Mouse (Mus musculus): ENCODE measurements at regions not wholly inside any gene's neighbourhood (a gene's known extent, or its start where the extent isn't known, plus 50 kb on each side); places are given as distances from the start of the nearest gene placed in this dataset.
A peak's percentile ranks its signal among the peaks of the same experiment; 100 is the strongest.

DNA sequence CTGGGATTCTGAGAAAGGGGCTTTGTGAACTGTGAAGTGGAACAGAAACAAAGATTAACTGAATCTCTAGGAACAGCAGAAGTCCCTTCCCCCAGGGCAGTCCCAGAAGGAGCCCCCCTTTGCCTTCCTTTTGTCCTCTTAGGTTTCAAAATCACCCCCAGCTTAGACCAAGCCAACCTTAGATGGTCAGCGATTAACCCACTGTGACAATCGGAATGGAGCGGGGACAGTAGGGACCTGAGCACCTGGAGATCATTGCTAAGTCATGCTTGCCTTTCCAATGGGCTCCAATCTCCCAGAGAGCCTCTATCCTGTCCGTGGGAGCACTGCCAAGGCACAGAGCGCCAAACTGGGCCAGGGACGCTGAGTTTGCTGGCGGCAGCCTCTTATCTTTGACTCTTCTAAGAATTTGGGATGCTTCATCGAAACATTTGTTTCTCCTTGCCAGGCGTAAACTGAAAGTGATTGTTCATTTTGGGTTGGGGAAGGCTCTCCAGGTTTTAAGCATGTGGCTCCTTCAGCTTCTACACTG, 165.3 kb upstream of the Ankrd55 start:
- no peak for DNase-seq (ENCODE audit: low read depth)

DNA sequence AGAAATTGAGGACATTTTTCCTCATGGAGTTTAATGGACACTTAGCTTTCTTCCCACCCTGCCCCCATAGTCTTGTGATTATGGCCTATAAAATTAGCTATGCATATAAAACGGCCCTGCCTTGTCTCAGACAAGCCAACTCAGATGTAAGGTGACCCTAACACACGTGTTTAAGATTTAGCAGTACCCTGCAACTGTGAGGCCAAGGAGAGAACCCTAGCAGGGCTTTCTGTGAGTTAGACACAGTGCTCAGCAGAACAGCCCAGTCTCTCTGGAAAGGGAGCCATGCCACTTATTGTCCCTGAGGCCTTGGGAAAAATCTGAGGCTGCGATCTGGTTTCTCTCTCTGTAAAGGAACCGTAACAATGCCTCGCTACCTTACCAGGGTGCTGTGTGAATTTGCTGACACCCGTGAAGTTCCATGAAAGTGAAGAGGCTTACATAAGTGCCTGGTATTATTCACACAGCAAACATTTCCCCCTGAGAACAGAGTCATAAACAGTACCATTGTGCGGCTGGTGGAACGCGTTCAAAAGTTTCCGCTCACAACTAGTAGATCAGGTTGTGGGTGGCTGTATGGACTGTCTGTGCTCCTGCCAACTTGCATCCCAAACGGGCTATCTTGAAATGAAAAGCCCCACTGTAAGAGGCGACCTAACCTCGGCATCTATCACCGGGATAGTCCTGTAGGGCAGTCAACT, 162.3 kb upstream of the Ankrd55 start:
- no peak for DNase-seq (ENCODE audit: low read depth)

DNA sequence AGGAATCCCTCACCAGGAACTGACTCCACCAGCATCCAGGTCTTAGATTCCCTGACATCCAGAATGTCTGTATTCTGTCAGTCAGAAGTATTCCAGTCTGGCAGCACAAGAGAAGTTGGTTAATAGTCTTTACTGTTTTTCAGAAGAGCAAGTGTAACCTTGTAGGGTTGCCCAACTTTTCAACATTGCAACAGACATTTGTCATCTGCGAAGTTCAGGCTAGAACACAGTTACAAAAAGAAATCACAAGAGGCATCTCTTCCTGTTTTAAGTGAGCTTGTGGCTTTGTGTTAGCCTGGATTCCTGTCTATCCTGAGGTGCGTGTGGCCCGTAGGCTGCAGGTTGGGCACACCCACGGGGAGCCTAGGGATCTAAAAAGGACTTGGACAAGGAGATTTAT, 158.0 kb upstream of the Ankrd55 start:
- no peak for DNase-seq (ENCODE audit: low read depth)

DNA sequence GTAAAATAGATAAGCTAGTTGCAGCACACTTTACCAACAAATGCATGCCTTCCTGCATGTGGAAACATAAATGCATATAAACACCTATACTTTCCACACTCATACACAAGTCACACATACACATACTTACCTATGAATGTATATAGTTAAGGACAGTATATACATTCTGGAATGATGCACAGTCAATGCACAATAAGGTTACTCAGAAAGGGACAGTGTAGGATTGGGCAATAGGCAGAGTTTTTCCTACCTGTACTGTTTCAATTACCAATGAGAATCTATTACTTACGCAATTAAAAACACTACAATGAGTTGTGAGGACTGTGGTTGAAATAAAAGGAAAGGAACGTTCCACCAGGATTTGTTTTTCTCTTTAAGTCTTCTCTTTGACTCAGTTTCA, 157.5 kb upstream of the Ankrd55 start:
- DNase-seq (ENCODE audit: low read depth), result no peak

DNA sequence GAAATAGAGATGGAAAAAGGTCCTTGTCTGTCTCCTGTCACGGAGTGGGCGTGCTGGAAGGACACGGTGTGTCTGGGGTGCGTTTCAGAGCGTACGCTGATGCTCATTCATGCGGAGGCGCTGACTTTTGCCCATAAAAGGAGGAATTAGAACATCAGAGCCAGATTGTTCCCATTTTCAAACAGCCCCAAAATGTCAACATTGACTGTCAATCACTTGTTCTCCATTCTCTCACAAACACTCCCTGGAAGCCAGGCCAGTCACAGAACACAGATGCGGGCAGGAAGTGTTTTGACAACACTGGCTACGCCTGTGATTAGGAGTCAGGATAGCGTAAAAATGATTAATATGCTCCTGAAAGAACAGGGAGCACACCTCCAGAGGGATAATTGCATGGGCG, 157.1 kb upstream of the Ankrd55 start:
- DNase-seq (ENCODE audit: low read depth), result no peak

DNA sequence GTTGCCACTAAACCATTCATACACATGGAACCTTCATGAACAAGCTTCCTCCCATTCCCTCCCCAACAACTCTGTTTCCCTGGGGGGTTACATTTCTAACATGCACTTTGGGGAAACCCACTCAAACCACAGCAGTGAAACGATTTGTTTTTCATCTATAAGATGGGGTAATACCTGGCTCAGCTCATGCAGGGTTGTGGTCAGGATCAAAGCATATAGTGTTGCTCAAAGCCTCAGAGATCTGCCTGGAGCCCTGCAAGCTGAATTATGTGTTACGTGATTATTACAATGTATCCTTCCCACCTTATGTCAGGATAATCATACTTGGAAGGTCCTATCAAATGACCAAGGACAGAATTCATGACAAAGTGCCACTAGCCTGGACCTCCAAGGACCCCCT, 154.5 kb upstream of the Ankrd55 start:
- peak; percentile 29 for DNase-seq (ENCODE audit: low read depth)

DNA sequence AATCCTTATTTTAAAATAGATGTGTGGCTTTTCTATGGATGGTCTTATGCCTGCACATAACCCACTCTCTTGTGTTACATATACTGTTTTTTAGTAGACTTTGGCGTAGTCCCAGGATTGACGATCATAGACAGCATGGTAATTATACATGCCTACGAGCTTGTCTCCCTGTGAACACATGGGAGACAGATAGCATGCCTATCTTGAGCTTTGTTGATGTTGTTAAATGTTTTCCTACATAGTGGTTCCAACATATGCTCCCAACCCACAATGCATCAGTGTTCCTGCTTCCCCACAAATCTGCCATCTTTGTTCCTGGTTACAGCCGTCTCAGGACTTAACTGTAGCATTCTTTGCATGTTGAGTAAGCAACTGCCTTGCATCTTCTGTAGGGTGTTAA, 153.6 kb upstream of the Ankrd55 start:
- DNase-seq (ENCODE audit: low read depth), result no peak

DNA sequence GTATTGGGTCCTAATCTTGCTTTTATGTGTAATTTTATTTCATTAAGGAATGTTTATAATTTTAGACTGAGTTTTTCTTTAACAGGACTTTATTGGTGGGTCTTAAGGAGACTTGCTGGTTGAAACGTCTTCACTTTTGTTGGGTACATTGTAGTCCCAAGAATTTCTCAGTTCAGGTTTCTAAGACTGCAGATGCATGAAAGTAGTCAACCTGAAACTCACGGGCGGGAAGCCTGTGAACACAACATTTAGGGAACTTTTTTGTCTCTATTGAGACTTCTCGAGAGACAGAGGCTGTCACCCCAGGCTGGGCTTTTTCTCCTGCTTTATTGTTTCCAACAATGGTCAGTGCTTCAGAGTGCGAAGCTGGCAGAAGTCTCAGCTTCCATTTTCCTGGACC, 152.5 kb upstream of the Ankrd55 start:
- DNase-seq (ENCODE audit: low read depth), result no peak

DNA sequence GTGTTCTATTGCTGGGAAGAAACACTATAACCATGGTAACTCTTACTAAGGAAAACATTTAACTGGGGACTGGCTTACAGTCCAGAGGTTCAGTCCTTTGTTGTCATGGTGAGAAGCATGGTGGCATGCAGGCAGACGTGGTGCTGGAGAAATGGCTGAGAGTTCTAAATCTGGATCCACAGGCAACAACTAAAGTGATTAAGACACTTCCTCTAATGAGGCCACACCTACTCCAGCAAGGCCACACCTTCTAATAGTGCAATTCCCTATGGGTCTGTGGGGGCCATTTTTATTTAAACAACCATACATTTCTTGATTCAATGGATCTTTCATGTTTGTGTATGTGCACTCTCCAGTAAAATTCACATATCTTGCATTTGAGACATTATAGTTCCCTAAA, 151.4 kb upstream of the Ankrd55 start:
- DNase-seq (ENCODE audit: low read depth), result no peak

DNA sequence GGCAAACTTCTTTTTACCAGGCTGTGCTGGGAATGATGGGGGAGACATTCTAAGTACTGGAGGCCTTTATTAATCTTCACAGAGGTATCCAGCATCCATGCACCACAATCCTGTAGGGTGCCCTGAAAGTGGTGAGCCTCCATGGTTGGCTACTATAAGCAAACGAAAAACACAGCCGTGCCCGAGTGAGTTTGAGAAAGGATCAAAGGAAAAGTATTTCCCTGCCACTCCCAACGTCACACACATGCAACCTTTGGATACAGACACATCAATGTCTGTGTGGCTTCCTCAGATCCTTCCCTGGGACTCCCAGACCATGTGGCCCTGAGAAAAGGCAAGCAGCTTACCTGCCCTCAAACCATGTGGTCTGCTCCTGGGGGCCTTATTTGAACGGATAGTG, 147.4 kb upstream of the Ankrd55 start:
- no peak for DNase-seq (ENCODE audit: low read depth)

DNA sequence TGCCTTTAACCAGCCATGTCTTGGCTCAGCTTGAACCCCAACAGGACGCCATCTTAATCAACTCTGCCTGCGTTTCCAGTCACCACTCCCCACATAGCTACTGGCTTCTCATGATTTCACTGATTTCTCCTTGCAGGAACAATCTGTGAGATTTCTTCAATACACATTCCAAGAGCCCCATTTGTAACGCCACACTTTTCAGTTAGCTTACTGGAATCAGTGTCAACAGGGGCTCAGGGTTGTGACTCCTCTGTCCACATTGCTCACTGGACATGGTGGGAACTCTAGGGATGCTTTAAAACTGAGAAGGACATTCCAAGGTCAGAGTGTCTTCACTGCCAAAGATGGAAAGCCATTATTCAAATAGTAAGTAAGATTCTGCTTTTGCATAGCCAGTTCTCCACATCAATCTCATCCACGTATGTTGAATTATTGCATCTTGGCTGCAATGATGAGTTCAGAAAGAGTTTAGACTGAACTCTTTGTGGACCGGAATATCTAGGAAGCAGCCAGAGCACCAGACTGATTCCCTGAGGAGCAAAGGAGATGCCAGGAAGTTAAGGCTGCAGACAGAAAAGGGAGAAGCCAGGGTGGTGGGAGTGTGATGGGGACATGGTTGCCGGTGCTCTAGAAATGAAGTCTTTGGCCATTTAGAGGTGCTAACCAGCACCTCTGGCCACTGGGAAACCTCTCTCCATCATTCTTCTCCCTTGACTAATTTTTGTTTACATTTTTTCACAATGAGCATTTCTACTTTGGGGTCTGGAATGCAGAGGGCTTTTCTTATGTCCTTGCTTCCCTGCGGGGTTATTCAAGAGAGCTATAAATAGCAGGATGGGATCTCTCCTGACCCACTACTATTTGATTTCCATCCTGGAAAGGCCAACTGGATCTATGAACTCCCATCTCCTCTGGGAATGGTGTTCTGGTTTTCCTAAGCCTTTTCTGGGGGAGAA, 143.6 kb upstream of the Ankrd55 start:
- no peak for DNase-seq (ENCODE audit: low read depth)

DNA sequence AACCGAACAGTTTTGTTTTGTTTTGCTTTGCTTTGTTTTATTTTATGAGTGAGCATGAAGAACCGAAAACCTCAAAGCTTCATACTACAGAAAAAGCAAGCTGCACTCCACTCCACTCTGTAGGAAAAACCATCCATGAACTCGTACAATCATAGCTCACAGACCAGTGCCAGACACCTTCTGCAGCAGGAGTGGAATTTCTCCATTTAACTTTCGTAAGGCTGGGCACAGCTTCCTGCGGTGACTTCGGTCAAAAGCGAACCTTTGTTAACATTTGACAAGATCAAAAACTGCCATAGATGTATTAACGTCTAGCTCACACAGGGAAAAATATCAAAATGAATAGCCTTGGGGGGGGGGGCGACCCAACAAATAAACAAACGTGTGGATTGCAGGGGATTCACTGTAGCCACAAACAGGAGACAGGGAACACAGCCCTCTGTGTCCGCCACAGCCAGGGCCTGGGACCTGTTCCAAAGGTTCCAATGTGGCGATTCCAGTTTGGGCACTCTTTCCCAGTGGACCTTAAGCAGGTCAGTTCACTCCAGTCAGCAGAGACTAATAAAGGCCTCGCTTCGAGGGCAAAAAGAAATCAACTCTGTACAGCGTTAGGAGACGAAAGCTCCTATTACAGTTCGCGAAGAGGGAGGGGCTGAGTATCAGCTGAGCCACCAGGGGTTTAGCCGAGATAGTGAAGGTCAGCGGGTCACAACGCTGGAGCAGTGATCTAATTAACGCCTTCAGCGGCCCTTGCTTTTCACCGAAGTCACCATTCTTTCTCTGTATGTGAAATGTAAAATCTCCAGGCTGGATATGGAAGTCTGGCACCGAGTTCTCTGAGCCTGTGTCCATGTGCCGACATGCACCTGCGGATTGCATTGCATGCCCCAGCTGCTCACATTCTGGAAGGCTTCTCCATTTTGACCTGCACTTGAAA, 135.4 kb upstream of the Ankrd55 start:
- no peak for DNase-seq (ENCODE audit: low read depth)

DNA sequence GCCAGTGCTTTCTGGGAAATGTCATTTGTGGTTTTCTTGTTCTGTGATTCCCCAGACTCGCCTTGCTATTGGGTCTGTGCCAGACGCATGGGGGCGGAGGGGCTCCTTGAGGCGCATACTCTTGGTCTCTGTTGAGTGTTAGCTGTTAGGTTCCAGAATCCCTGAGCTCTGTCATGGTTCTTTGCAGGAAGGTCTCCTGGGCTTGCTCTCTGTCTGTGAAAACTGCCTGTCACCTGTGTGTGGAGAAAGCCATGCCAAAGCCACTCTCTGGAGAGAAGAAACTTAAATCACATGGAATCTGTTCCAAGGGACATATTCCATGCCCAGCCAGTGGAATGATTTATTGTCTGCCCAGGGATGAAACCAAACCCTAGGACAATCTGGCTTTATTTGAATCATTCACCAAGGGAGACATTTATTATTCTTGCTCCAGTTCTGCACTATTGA, 134.5 kb upstream of the Ankrd55 start:
- DNase-seq (ENCODE audit: low read depth), result no peak

DNA sequence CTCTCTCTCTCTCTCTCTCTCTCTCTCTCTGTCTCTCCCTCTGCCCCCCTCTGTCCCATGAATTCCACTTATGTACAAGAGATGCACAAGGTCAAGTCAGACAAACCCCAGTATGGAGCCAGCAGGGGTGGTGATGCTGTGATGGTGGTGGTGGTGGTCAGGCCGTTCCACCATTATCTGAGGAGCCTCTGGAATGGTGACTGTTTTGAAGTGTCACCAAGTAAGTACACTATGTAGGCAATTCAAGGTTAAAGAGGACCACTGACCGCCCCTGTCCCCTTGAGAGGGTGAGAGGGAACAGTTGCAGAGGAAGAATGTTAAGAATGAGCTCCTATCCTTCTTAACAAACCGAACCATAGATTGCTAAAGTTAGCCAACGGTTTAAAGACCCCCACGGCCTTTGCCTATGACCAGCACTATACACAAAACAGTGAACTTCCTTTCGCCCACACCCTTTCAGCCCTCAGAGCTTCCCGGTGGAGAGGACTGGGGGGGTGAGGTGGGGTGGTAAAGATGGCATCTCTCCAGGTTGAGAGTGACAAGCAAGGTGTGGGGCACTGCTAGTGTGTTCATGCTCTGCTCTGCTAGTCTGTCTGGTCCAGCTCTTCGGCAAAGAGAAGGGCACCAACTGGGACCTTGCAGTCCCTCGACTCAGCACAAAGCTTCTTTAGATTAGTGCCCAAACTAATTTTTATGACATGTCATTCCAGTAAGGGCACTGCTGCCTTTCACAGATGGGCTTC, 128.7 kb upstream of the Ankrd55 start:
- no peak for DNase-seq (ENCODE audit: low read depth)

DNA sequence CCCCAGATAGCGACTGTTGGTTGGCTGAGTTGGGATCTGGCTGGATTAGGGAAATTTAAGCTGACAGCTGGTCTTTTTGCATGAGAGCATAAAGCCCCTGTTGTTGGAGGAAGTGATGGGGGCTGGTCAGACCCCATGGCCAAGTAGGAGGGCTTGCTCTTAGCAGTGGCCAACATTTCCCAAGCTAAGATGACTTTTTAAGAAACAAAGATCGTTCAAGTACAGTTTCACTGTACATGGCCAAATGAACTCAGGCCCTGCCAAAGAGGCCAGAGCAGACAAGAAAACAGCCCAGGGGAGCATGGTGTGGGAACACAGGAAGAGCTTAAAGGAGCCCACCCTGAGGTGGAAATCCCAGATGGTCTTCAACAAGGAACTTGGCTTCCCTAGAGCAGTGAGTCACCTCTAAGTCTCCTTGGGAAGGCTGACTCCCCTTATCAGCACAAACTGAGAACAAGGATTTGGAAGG, 128.0 kb upstream of the Ankrd55 start:
- DNase-seq (ENCODE audit: low read depth), result no peak

DNA sequence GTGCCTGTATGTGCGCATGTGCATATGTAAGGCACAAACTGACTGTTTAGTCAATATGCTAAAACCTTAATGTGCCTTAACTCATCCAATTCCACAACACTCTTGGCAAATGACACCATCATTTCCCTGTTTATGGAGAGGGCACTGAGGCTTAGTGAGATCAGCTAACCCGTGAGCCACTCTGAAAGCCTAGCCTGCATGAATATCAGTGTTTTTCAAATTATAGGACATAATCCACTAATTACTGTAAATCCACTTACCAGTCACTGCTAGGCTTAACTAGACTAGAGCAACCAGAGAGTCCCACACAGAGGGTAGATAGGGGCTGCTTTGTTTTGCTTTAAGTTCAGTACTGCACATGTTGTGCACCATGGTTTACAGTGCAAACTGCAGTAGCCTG, 127.5 kb upstream of the Ankrd55 start:
- no peak for DNase-seq (ENCODE audit: low read depth)

DNA sequence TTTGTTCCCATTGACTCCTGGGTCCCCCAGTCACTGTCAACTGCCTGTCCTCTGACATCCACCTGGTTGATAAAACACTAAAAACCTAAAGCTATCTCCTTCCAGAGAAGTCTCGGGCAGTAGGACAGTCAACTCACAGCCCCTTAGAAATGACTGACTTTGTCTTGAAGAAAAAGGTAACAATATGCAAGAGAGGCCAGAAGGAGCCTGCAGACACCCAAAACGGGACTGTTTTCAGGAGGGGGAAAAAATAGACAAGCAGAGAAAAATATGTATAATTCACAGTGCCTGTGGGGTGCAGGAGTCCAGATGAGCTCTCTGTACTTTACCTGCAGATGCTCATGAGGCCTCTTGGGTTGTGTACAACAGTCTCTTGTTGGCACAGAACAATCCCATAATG, 126.4 kb upstream of the Ankrd55 start:
- no peak for DNase-seq (ENCODE audit: low read depth)

DNA sequence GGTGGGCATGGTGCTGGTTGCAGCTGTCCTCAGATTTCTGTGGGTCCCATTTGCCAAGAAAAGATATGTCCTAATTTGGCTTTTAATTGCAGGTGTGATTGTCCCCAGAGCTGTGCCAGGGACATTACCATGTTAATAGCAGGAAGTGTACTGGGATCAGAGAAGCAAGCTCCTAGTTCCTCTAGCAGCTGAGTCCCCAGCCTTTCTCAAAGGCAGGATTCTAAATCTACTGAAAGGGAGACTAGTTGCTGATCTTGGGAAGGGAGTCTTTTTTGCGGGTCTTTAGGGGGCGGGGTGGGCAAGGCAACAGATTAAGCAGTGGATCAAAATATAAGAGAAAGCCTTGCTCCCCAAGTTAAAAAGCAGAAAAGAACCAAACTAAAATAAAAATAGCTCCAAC, 122.3 kb upstream of the Ankrd55 start:
- DNase-seq (ENCODE audit: low read depth), result no peak

DNA sequence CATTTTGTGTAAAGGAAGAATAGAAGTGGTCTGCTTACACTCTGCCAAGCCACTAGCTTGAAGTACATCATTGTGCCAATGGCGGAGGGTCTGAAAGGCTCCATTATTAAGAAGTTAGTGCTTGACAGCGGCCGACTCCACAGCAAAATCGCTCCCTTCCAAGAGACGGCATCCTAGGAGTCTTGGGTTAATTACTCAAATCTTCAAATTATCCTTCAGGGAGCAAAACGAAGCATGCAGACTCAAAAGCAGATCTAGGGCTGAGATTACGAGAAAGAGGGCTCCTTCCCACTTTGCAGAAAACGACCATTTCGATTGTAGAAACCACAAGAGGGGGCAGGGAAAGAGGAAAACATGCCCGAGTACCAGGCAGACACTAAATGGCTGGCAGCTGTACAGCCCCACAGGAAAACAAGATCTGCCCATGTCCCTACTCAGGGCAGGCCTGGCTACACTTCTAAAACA, 121.9 kb upstream of the Ankrd55 start:
- DNase-seq (ENCODE audit: low read depth), result no peak

DNA sequence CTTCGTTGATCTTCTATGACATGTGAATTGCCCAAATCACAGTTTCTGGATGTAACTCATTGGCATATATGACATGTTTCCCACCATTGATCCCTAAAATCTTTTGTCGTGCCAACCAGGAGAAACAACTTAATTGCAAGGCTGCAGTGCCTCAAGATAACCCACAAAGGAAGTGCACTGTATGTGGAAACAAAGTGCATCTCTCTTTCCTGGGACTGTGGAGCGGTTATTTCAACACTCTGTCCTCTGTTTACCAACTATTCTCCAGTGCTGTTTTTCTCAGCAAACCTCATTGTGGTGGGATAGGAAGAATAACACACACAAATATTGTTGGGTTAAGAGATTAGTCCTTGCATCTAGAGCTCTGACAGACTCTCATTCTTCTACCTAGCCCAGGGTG, 119.8 kb upstream of the Ankrd55 start:
- DNase-seq (ENCODE audit: low read depth), result no peak

DNA sequence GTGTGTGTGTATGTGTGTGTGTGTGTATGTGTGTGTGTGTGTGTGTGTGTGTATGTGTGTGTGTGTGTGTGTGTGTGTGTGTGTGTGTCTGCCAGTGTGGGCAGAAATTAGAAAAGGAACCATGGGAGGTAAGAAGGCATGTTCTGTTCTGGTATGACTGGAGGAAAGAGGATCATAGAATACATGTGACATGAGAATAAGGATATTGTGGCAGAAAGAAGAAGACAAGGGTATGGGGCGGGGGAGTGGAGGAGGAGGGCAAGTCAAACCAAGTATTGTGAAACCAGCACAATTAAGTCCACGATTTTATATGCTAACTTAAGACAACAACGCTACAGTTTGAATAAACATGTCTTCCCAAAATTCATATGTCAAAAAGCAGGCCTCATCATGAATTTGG, 117.4 kb upstream of the Ankrd55 start:
- no peak for DNase-seq (ENCODE audit: low read depth)
